Mouse (Mus musculus) stomach, embryonic 16.5 days (tissue): ENCODE measurements around the gene Cog4. TPM values are rescaled to one million over a fixed set of nuclear protein-coding genes. Genes with fewer than 3 reads are reported as not detected.

Experiments used
- ATAC-seq: fragments of 200-750 bp; cut with Nextera tagmentation; 2 replicates; pipeline ENCODE4 v1.8.0; 2017; ENCODE audit warnings: moderate number of reproducible peaks, moderate TSS enrichment; ENCODE audit not compliant: insufficient read depth, low FRiP score
- H3K27ac ChIP-seq: fragments of 300-500 bp; sonication (generic); 2 replicates; pipeline ENCODE4 v1.5.1; 2014; ENCODE audit warnings: low read length
- H3K27me3 ChIP-seq: fragments of 300-500 bp; sonication (generic); 2 replicates; pipeline ENCODE4 v1.6.1; 2014; ENCODE audit warnings: low read length, control low read depth, mixed read lengths; ENCODE audit not compliant: control insufficient read depth, insufficient read depth
- H3K36me3 ChIP-seq: fragments of 300-500 bp; sonication (generic); 2 replicates; pipeline ENCODE4 v1.6.1; 2014; ENCODE audit warnings: low read length; ENCODE audit not compliant: control insufficient read depth, insufficient read depth
- H3K4me1 ChIP-seq: fragments of 300-500 bp; sonication (generic); 2 replicates; pipeline ENCODE4 v1.6.1; 2014; ENCODE audit warnings: low read length, control low read depth, mixed read lengths; ENCODE audit not compliant: control insufficient read depth, insufficient read depth
- H3K4me2 ChIP-seq: fragments of 300-500 bp; sonication (generic); 2 replicates; pipeline ENCODE4 v1.6.1; 2014; ENCODE audit warnings: low read depth, low read length, mixed read lengths
- H3K4me3 ChIP-seq: fragments of 300-500 bp; sonication (generic); replicated peaks from 2 replicates; pipeline ENCODE4 v1.5.1; 2014; ENCODE audit warnings: mild to moderate bottlenecking, low read length
- H3K9ac ChIP-seq: fragments of 300-500 bp; sonication (generic); 2 replicates; pipeline ENCODE4 v1.6.1; 2014; ENCODE audit warnings: low read length
- H3K9me3 ChIP-seq: fragments of 300-500 bp; sonication (generic); replicated peaks from 2 replicates; pipeline ENCODE4 v1.6.1; 2016; ENCODE audit warnings: low read length, control low read depth; ENCODE audit not compliant: control insufficient read depth
- WGBS: fragments of 180-500 bp; shearing (Covaris S2); extraction: QIAGEN DNeasy Blood & Tissue Kit; methylation state at CpG from one replicate; pipeline ENCODE4 v1.1.7; 2014; 5-methylcytosine and 5-hydroxymethylcytosine counted together
- polyA plus RNA-seq: library from polyadenylated mRNA; unstranded; fragments of >200 nt; fragmentation: Nextera tagmentation; extraction: Ambion mirVana; gene quantifications from 2 replicates; pipeline ENCODE4 v1.2.1, GENCODE M21; 2015

Gene Cog4
- polyA plus RNA-seq, 1 experiment from 2014 or later = 71.5 TPM

GRCm38 (mm10) chr8:110892913-110893312 is 46.5 kb downstream of the Cog4 start:
- H3K4me2 ChIP-seq = no peak overlapping the region
- no peak overlapping the region for H3K4me3 ChIP-seq
- H3K27me3 ChIP-seq = no peaks in the 10 kb centered on the region
- no peaks in the 10 kb centered on the region; the same call in 1 of the 2 replicates for H3K36me3 ChIP-seq
- no peak for ATAC-seq
- H3K4me1 ChIP-seq = no peaks in the 10 kb centered on the region
- H3K9ac ChIP-seq = no peak overlapping the region
- no peak overlapping the region for H3K27ac ChIP-seq
- WGBS = 100% methylated on average over 2 of the region's 2 CpGs
- no peaks in the 10 kb centered on the region for H3K9me3 ChIP-seq

DNA sequence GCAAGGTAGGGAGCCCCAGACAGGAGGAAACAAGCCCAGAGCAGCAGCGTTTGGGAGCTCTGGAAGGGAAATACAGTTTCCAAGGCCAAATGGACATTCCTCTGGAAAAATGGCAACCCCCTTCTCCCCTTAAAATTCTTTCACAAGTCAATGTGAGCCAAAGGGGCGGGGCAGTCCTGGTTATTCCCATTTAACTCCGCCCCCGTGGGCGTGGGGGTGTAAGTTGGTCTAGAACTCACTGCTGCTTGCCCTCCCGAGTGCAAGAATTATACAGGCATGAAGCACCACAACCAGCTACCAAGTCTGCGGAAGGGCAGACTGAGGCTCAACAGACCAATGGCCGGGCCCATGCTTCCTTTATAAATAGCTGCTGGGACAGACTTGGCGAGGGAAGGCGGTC is 48.5 kb downstream of the Cog4 start:
- ATAC-seq = no peak
- Histone ChIP-seq H3K36me3 (no peaks in the 10 kb centered on the region; the same call in 1 of the 2 replicates), H3K9ac (no peak overlapping the region), H3K4me2 (no peak overlapping the region), H3K27ac (no peak overlapping the region), H3K4me1 (no peaks in the 10 kb centered on the region), H3K27me3 (no peaks in the 10 kb centered on the region), H3K4me3 (no peak overlapping the region), H3K9me3 (no peaks in the 10 kb centered on the region)
- 80% methylated on average over 10 of the region's 10 CpGs for WGBS

- H3K9ac ChIP-seq = no peak overlapping the region
- no peak overlapping the region for H3K4me3 ChIP-seq
- no peak overlapping the region for H3K4me2 ChIP-seq
- no peaks in the 10 kb centered on the region for H3K4me1 ChIP-seq
- no peak overlapping the region for H3K27ac ChIP-seq
- ATAC-seq = no peak
- WGBS = 77% methylated on average over 9 of the region's 9 CpGs
- H3K27me3 ChIP-seq = no peaks in the 10 kb centered on the region
- H3K36me3 ChIP-seq = no peaks in the 10 kb centered on the region; the same call in 1 of the 2 replicates
- no peaks in the 10 kb centered on the region for H3K9me3 ChIP-seq
These were observed 48.9 kb downstream of the Cog4 start for GRCm38 (mm10) chr8:110895254-110895653.

- 91% methylated on average over 13 of the region's 13 CpGs for WGBS
- no peak for ATAC-seq
- H3K4me1 ChIP-seq = no peaks in the 10 kb centered on the region
These were observed 49.4 kb downstream of the Cog4 start for GRCm38 (mm10) chr8:110895812-110896211.

DNA sequence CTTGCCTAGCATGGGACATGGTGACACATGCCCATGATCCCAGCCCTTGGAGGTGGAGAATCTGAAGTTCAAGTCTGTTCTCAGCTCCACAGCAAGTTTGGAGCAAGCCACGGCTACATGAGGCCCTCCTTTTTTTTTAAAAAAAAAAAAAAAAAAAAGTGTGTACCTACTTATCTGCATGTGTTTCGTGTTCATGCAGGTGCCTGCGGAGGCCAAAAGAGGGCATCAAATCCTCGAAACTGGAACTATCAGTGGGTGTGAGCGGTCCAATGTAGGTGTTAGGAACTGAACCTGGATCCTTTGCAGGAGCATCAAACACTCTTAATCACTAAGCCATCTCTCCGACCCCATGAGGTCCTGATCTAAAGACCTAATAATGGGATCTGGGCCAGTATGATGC is 51.1 kb downstream of the Cog4 start:
- Histone ChIP-seq H3K36me3 (no peaks in the 10 kb centered on the region; the same call in 1 of the 2 replicates), H3K9me3 (no peaks in the 10 kb centered on the region), H3K4me1 (peaks cover 3% of the 10 kb centered on the region), H3K9ac (no peak overlapping the region), H3K27me3 (no peaks in the 10 kb centered on the region), H3K4me3 (no peak overlapping the region), H3K27ac (no peak overlapping the region), H3K4me2 (no peak overlapping the region)
- no peak for ATAC-seq
- 96% methylated on average over 6 of the region's 6 CpGs for WGBS

More at GRCm38 (mm10) chr8:110895812-110896211, 49.4 kb downstream of the Cog4 start:
- Histone ChIP-seq H3K4me2 (no peak overlapping the region), H3K36me3 (no peaks in the 10 kb centered on the region; the same call in 1 of the 2 replicates), H3K9ac (no peak overlapping the region), H3K27me3 (no peaks in the 10 kb centered on the region), H3K4me3 (no peak overlapping the region), H3K27ac (no peak overlapping the region), H3K9me3 (no peaks in the 10 kb centered on the region)

DNA sequence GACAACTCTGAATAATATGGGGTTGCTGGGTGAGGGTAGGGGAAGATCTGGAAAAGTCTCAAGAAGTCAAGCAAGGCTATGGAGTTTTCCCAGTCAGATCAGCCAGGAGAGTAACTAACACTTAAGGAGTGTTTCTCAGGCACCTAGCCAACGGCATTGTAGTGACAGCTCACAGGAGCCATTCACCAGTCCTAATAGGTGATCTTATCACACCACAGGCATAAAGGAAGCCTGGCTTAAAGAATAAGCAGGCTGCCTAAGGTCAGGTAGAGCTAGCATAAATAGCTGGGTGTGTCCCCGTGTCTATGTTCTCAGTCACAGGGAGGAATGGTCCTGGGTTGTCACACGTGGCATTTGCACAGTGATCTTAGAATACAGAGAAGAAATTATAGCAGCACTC is 54.7 kb downstream of the Cog4 start:
- no peak overlapping the region for H3K9ac ChIP-seq
- peaks cover 3% of the 10 kb centered on the region for H3K4me1 ChIP-seq
- H3K4me2 ChIP-seq = no peak overlapping the region; the same call in 1 of the 2 replicates
- H3K27ac ChIP-seq = peak overlapping the region; percentile 9; the same call in 1 of the 2 replicates
- 59% methylated on average over 3 of the region's 3 CpGs for WGBS
- ATAC-seq = peak; percentile 81
- no peaks in the 10 kb centered on the region for H3K27me3 ChIP-seq
- H3K36me3 ChIP-seq = no peaks in the 10 kb centered on the region
- H3K4me3 ChIP-seq = no peak overlapping the region
- no peaks in the 10 kb centered on the region for H3K9me3 ChIP-seq

DNA sequence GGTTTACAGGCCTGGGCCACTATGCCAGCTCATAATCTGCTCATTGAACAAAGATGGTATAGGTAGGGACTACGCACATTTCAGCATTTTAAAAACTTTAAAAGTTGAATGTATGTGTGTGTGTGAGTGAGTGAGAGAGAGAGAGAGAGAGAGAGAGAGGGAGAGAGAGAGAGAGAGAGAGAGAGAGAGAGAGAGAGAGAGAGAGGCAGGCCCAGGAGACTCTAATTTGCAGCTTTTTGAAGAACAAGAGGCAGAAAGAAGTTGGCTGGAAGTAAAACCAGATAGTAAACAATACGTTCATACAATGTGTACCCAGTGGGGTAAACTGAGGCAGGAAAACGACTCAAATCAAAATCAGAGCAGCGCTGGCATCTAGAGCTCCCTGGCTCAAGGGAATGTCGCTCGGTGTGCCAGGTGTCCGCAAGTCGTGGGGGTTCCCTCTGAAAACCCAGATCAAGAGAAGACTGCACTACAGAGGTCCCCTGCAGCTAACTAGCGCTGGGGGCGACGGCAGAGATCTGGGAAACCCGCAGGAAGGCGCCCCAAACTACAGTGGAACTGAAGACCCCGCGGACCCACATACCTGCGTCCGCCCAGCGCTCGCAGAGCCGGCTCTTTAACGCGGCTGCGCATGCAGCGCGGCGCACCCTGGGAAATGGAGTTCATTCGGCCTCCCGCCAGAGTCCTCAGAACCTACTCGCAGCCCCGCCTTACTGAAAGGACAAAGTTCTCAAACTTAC is 55.6 kb downstream of the Cog4 start, which contains the start of gene Fuk:
Gene Fuk, minus strand, starts transcription at position 650 of the 740 bp plus-strand sequence.
- no peaks in the 10 kb centered on the region for H3K36me3 ChIP-seq
- peak within 1 kb of the TSS; percentile 31; the same call in 1 of the 2 replicates for H3K27ac ChIP-seq
- WGBS = 3% methylated on average over 30 of the region's 30 CpGs
- H3K4me3 ChIP-seq = peak within 1 kb of the TSS; percentile 78
- no peaks in the 10 kb centered on the region for H3K9me3 ChIP-seq
- H3K27me3 ChIP-seq = no peaks in the 10 kb centered on the region
- peak within 1 kb of the TSS; percentile 83 for H3K9ac ChIP-seq
- H3K4me2 ChIP-seq = peak within 1 kb of the TSS; percentile 62
- ATAC-seq = peak; percentile 93
- peaks cover 3% of the 10 kb centered on the region for H3K4me1 ChIP-seq

GRCm38 (mm10) chr8:110902579-110902965 is 56.2 kb downstream of the Cog4 start:
- 58% methylated on average over 2 of the region's 2 CpGs for WGBS
- Histone ChIP-seq H3K9me3 (no peaks in the 10 kb centered on the region), H3K4me3 (peak overlapping the region; percentile 78), H3K4me2 (peak overlapping the region; percentile 11; the same call in 1 of the 2 replicates), H3K27me3 (no peaks in the 10 kb centered on the region), H3K9ac (no peak overlapping the region), H3K36me3 (no peaks in the 10 kb centered on the region), H3K4me1 (peaks cover 3% of the 10 kb centered on the region), H3K27ac (no peak overlapping the region)
- ATAC-seq = no peak

DNA sequence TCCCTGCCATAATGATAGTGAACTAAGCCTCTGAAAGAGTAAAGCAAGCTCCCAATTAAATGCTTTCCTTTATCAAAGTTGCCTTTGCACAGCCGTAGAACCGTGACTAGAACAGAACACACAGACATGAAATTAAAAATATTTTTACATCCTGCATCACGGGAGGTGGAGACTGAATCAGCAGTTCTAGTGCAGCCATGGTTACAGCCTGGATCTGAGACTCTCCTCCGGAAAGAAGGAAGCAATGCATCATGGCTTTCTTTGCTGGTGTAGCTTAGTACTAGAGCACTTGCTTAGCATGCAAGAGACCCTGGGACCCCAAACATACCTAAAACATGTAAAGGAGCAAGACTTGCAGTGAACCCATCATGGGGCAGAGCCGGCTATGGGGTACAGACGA is 59.0 kb downstream of the Cog4 start:
- 88% methylated on average over 6 of the region's 6 CpGs for WGBS
- no peak for ATAC-seq
- no peaks in the 10 kb centered on the region for H3K27me3 ChIP-seq
- no peak overlapping the region for H3K9ac ChIP-seq
- H3K4me1 ChIP-seq = peaks cover 3% of the 10 kb centered on the region
- H3K36me3 ChIP-seq = no peaks in the 10 kb centered on the region
- H3K9me3 ChIP-seq = no peaks in the 10 kb centered on the region
- no peak overlapping the region for H3K4me3 ChIP-seq
- no peak overlapping the region for H3K27ac ChIP-seq
- H3K4me2 ChIP-seq = no peak overlapping the region
